25 mouse cellular contexts compared by ENCODE assay signal in genomic region chr5:131546414-131546813, GRCm38 (mm10).
DNase-seq lines count a peak whose midpoint lies in the region; ATAC-seq and TF ChIP-seq lines count a peak whose summit lies in the region.
"Had no signal": no experiment of that assay in that cellular context is flagged by ENCODE, and none has a peak within 500 bp of the region (broad histone marks: within the 10 kb centered on the region; RNA-seq: fewer than 3 reads in every experiment).

No protein-coding gene starts in this region.

- no peaks in the 10 kb centered on the region; the same call in 1 of the 2 replicates for H3K9me3 ChIP-seq in forebrain, embryonic 13.5 days (replicated peaks)
- H3K9me3 ChIP-seq in forebrain, embryonic 10.5 days = no peaks in the 10 kb centered on the region; the same call in 1 of the 2 replicates
- no peaks in the 10 kb centered on the region for H3K9me3 ChIP-seq in forebrain, embryonic 16.5 days (ENCODE audit: control insufficient read depth, low read length)
- H3K9me3 ChIP-seq in forebrain, embryonic 11.5 days (ENCODE audit: control insufficient read depth, low read length) = no peaks in the 10 kb centered on the region
- H3K9me3 ChIP-seq in limb, embryonic 14.5 days (ENCODE audit: control insufficient read depth, low read length) = no peaks in the 10 kb centered on the region
- H3K9me3 ChIP-seq in limb, embryonic 10.5 days (replicated peaks) = no peaks in the 10 kb centered on the region
- peaks cover 4% of the 10 kb centered on the region; the same call in 1 of the 2 replicates for H3K9me3 ChIP-seq in embryonic facial prominence, embryonic 10.5 days
- H3K9me3 ChIP-seq: heart, embryonic 10.5 days had no signal

- peaks cover 35% of the 10 kb centered on the region for H3K4me1 ChIP-seq in forebrain, embryonic 13.5 days
- H3K4me1 ChIP-seq in forebrain, embryonic 10.5 days = peaks cover 14% of the 10 kb centered on the region
- H3K4me1 ChIP-seq in forebrain, embryonic 16.5 days (replicated peaks; ENCODE audit: control insufficient read depth, insufficient read depth, low read length) = peaks cover 38% of the 10 kb centered on the region
- peaks cover 2% of the 10 kb centered on the region; the same call in 1 of the 2 replicates for H3K4me1 ChIP-seq in forebrain, embryonic 11.5 days (replicated peaks; ENCODE audit: control insufficient read depth, insufficient read depth, low read length)
- peaks cover 9% of the 10 kb centered on the region; the same call in 1 of the 2 replicates for H3K4me1 ChIP-seq in limb, embryonic 14.5 days (ENCODE audit: control insufficient read depth, insufficient read depth, low read length)
- H3K4me1 ChIP-seq in limb, embryonic 10.5 days = peaks cover 45% of the 10 kb centered on the region
- peaks cover 16% of the 10 kb centered on the region for H3K4me1 ChIP-seq in embryonic facial prominence, embryonic 10.5 days
- H3K4me1 ChIP-seq: heart, embryonic 10.5 days had no signal

- no peak for DNase-seq in forebrain, embryonic 10.5 days (ENCODE audit: extremely low spot score, low spot score)
- no peak for DNase-seq in forebrain, embryonic 11.5 days (ENCODE audit: low spot score)
- peak; percentile 34 for DNase-seq in limb, embryonic 14.5 days (ENCODE audit: low spot score)
- DNase-seq in limb, embryonic 10.5 days (ENCODE audit: low spot score) = no peak
- DNase-seq in embryonic facial prominence, embryonic 10.5 days (ENCODE audit: low spot score) = no peak
- DNase-seq: adrenal gland, adult 8-10 months; adrenal gland, postnatal 36 days; cerebellum, adult 11-12 months; cerebellum, adult 8-10 months; cerebellum, postnatal 36 days; embryo, embryonic 11 days; gastrocnemius, postnatal 25 days; heart, adult 2 months; heart, postnatal 14 days; heart, postnatal 4 days; kidney, adult 18-20 months had no signal

- TF ChIP-seq POLR2A in limb, embryonic 14.5 days (IDR thresholded peaks at IDR 0.05; ENCODE audit: borderline replicate concordance, extremely low read depth, insufficient read depth, insufficient read length) = no peak

- H3K27me3 ChIP-seq in forebrain, embryonic 13.5 days = no peaks in the 10 kb centered on the region
- peaks cover 70% of the 10 kb centered on the region for H3K27me3 ChIP-seq in forebrain, embryonic 10.5 days (ENCODE audit: poor library complexity, severe bottlenecking)
- no peaks in the 10 kb centered on the region for H3K27me3 ChIP-seq in forebrain, embryonic 16.5 days (replicated peaks; ENCODE audit: control insufficient read depth, insufficient read depth, low read length)
- H3K27me3 ChIP-seq in forebrain, embryonic 11.5 days (ENCODE audit: control insufficient read depth, insufficient read depth, low read length) = no peaks in the 10 kb centered on the region
- no peaks in the 10 kb centered on the region for H3K27me3 ChIP-seq in limb, embryonic 14.5 days (ENCODE audit: control insufficient read depth, insufficient read depth, low read length)
- peaks cover 6% of the 10 kb centered on the region; the same call in 1 of the 2 replicates for H3K27me3 ChIP-seq in limb, embryonic 10.5 days (ENCODE audit: low read depth, poor library complexity, severe bottlenecking)
- H3K27me3 ChIP-seq in embryonic facial prominence, embryonic 10.5 days (replicated peaks; ENCODE audit: low read depth, poor library complexity, severe bottlenecking) = peaks cover 34% of the 10 kb centered on the region
- H3K27me3 ChIP-seq: heart, embryonic 13.5 days had no signal

- no peak overlapping the region for H3K4me2 ChIP-seq in forebrain, embryonic 13.5 days
- H3K4me2 ChIP-seq in forebrain, embryonic 16.5 days (ENCODE audit: low read length) = no peak overlapping the region
- no peak overlapping the region for H3K4me2 ChIP-seq in forebrain, embryonic 11.5 days (ENCODE audit: low read depth, low read length, severe bottlenecking)
- H3K4me2 ChIP-seq in limb, embryonic 14.5 days (replicated peaks; ENCODE audit: low read depth, low read length, severe bottlenecking) = no peak overlapping the region
- H3K4me2 ChIP-seq: heart, embryonic 13.5 days; hindbrain, embryonic 14.5 days had no signal

- WGBS in forebrain, embryonic 13.5 days = 42% methylated on average over 1 of the region's 1 CpGs
- 94% methylated on average over 1 of the region's 1 CpGs for WGBS in forebrain, embryonic 10.5 days
- WGBS in forebrain, embryonic 16.5 days = 38% methylated on average over 1 of the region's 1 CpGs
- WGBS in forebrain, embryonic 11.5 days = 81% methylated on average over 1 of the region's 1 CpGs
- 20% methylated on average over 1 of the region's 1 CpGs for WGBS in limb, embryonic 14.5 days
- whole genome bisulfite sequencing in limb, embryonic 10.5 days = 46% methylated on average over 1 of the region's 1 CpGs
- WGBS in embryonic facial prominence, embryonic 10.5 days = 81% methylated on average over 1 of the region's 1 CpGs

- H3K36me3 ChIP-seq in forebrain, embryonic 13.5 days (ENCODE audit: poor library complexity, severe bottlenecking) = no peaks in the 10 kb centered on the region
- no peaks in the 10 kb centered on the region for H3K36me3 ChIP-seq in forebrain, embryonic 10.5 days (replicated peaks)
- H3K36me3 ChIP-seq in forebrain, embryonic 16.5 days (ENCODE audit: control insufficient read depth, insufficient read depth) = no peaks in the 10 kb centered on the region
- no peaks in the 10 kb centered on the region for H3K36me3 ChIP-seq in forebrain, embryonic 11.5 days (ENCODE audit: control insufficient read depth, insufficient read depth, low read length)
- no peaks in the 10 kb centered on the region for H3K36me3 ChIP-seq in limb, embryonic 14.5 days (ENCODE audit: control insufficient read depth, insufficient read depth, low read length)
- H3K36me3 ChIP-seq in limb, embryonic 10.5 days = no peaks in the 10 kb centered on the region
- no peaks in the 10 kb centered on the region for H3K36me3 ChIP-seq in embryonic facial prominence, embryonic 10.5 days (replicated peaks)
- H3K36me3 ChIP-seq: heart, embryonic 10.5 days; heart, embryonic 13.5 days had no signal

- ATAC-seq in forebrain, embryonic 13.5 days = no peak
- no peak for ATAC-seq in forebrain, embryonic 16.5 days
- ATAC-seq in forebrain, embryonic 11.5 days (replicated peaks; ENCODE audit: low FRiP score) = no peak
- ATAC-seq in limb, embryonic 14.5 days (ENCODE audit: low FRiP score, low read depth) = no peak
- ATAC-seq: activated CD4-positive, CD25-positive, alpha-beta regulatory T cell, adult 4 months; hindbrain, postnatal 0 days; inflammation-experienced regulatory T-cells, adult 6 months; intestine, embryonic 16.5 days had no signal

- H3K9ac ChIP-seq in forebrain, embryonic 13.5 days = no peak overlapping the region
- H3K9ac ChIP-seq in forebrain, embryonic 16.5 days (replicated peaks; ENCODE audit: low read depth, low read length) = no peak overlapping the region
- no peak overlapping the region for H3K9ac ChIP-seq in forebrain, embryonic 11.5 days (ENCODE audit: low read length)
- no peak overlapping the region for H3K9ac ChIP-seq in limb, embryonic 14.5 days (ENCODE audit: low read depth, low read length, severe bottlenecking)
- H3K9ac ChIP-seq: heart, embryonic 13.5 days; hindbrain, embryonic 14.5 days had no signal

- H3K4me3 ChIP-seq in forebrain, embryonic 13.5 days = no peak overlapping the region
- no peak overlapping the region for H3K4me3 ChIP-seq in forebrain, embryonic 10.5 days
- H3K4me3 ChIP-seq in forebrain, embryonic 16.5 days (replicated peaks; ENCODE audit: low read length) = no peak overlapping the region
- H3K4me3 ChIP-seq in forebrain, embryonic 11.5 days (ENCODE audit: low read depth, low read length) = no peak overlapping the region
- H3K4me3 ChIP-seq in limb, embryonic 14.5 days (replicated peaks; ENCODE audit: low read length) = no peak overlapping the region
- H3K4me3 ChIP-seq in limb, embryonic 10.5 days = no peak overlapping the region
- H3K4me3 ChIP-seq in embryonic facial prominence, embryonic 10.5 days = no peak overlapping the region
- H3K4me3 ChIP-seq: heart, adult 2 months; heart, embryonic 10.5 days; heart, embryonic 13.5 days had no signal

- peak overlapping the region; percentile 63; the same call in 1 of the 2 replicates for H3K27ac ChIP-seq in forebrain, embryonic 13.5 days
- H3K27ac ChIP-seq in forebrain, embryonic 10.5 days = no peak overlapping the region
- peak overlapping the region; percentile 29; the same call in 1 of the 2 replicates for H3K27ac ChIP-seq in forebrain, embryonic 16.5 days (ENCODE audit: low read length)
- no peak overlapping the region for H3K27ac ChIP-seq in forebrain, embryonic 11.5 days (ENCODE audit: low read depth, low read length)
- H3K27ac ChIP-seq in limb, embryonic 14.5 days (replicated peaks; ENCODE audit: low read depth, low read length) = no peak overlapping the region
- no peak overlapping the region for H3K27ac ChIP-seq in limb, embryonic 10.5 days
- H3K27ac ChIP-seq in embryonic facial prominence, embryonic 10.5 days (replicated peaks) = no peak overlapping the region
- H3K27ac ChIP-seq: heart, adult 2 months; heart, embryonic 10.5 days; heart, embryonic 13.5 days; hindbrain, embryonic 14.5 days; hindbrain, postnatal 0 days had no signal

Comparison
In these comparisons a context has a peak if more than half of its experiments do, and no peak if none do; other contexts are left out.
1. H3K27ac ChIP-seq: peak in forebrain, embryonic 13.5 days (single experiment) and forebrain, embryonic 16.5 days (single experiment); none in forebrain, embryonic 10.5 days (single experiment), forebrain, embryonic 11.5 days (single experiment), limb, embryonic 14.5 days (single experiment), limb, embryonic 10.5 days (single experiment) and embryonic facial prominence, embryonic 10.5 days (single experiment).